Mouse (Mus musculus): Measurements from ENCODE around the gene Adss. TPM values are rescaled to one million over a fixed set of nuclear protein-coding genes. Genes with fewer than 3 reads are reported as not detected.

Adss gene
- polyA plus RNA-seq, 1 experiment from 2014 or later: 128 TPM

DNA sequence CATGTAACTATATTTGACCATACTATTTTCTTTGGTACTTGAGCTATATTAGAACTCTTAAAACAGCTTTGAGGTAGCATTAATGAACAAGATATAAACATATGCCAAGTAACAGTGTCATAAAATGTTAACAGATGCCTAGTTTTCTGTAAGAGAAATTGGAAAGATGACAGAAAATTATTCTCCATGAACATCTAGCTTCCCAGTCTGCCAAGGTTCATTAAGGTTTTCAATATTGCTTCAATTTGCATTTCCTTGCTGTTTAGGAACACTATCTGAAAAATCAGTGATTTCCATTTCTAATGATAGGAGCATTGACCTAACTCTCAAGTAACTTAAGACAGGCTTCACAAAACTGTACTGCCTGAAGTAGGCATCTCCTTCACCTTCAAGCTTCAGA lies 27.4 kb downstream of the Adss start:
- DNase-seq (ENCODE audit: low read depth, low spot score): no peak
- TF ChIP-seq CTCF (IDR thresholded peaks at IDR 0.05): no peak
- ChIA-PET POLR2A (interaction anchor here (0.6 kb wide), 1 partner anchor 1172 kb away, joined by 3 read pairs; no protein-coding TSS in a partner anchor), CTCF (interaction anchor here (1.1 to 1.8 kb wide), 2 partner anchors 11 to 15 kb away, joined by 3 to 6 read pairs; no protein-coding TSS in a partner anchor)
- H3K27me3 ChIP-seq: no peaks in the 10 kb centered on the region
- in situ Hi-C loops (cut with MboI; ENCODE audit: low pct_unique_long_range_greater_than_20kb): no loop called here
- ATAC-seq: no peak

DNA sequence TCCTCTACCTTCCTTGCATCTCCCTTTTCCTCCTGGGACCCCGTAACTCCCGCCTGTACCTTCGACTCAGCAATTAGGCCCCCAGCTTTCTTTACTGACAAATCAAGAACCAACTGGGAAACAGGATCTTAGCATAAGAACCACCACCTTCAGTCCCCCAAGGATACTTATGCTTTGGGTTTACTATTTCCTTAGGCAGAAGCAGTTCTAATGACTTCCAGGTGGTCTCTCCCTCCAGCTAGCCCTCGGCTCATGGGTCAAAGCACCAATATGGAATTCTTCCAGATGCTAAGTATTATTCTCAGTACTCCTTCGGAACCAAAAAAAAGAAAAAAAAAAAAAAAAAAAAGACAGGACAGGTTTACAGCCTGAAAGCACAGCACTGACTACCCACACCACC lies 39.1 kb downstream of the Adss start:
- in situ Hi-C loops (cut with MboI; ENCODE audit: low pct_unique_long_range_greater_than_20kb): no loop called here
- ChIA-PET POLR2A (interaction anchor here (0.8 kb wide), 1 partner anchor 15 kb away, joined by 3 read pairs; no protein-coding TSS in a partner anchor), CTCF (interaction anchor here (1.7 to 1.9 kb wide), 2 partner anchors 15 to 18 kb away, joined by 4 to 6 read pairs; no protein-coding TSS in a partner anchor)

DNA sequence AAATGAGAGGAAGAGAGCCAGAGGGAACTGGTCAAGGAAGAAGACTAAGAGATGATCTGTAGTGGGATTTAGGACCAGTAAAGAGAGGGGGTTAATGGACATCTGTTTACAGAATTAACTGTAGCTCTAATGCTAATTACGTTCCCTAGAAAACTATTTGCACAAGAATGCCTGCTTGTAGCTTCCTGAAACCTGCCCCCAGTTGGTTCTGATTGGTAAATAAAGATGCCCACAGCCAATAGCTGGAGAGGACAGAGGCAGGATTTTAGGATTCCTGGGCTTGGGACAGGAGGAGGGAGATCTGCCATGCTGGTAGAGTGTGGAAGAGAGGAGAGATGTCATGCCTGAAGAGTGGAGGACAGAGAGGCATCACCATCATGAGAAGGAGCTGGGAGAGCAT lies 42.8 kb downstream of the Adss start:
- CTCF ChIA-PET: interaction anchor here (1.4 kb wide), 1 partner anchor 16 kb away, joined by 6 read pairs; no protein-coding TSS in a partner anchor
- no peaks in the 10 kb centered on the region for H3K27me3 ChIP-seq
- in situ Hi-C loops (cut with MboI; ENCODE audit: low pct_unique_long_range_greater_than_20kb): no loop called here
- POLR2A ChIA-PET: no interaction called here
- no peak for DNase-seq (ENCODE audit: low read depth, low spot score)
- TF ChIP-seq CTCF (IDR thresholded peaks at IDR 0.05): no peak
- ATAC-seq: no peak

More for the DNA sequence above, 39.1 kb downstream of the Adss start:
- TF ChIP-seq CTCF (IDR thresholded peaks at IDR 0.05): no peak
- ATAC-seq (no peak), DNase-seq (ENCODE audit: low read depth, low spot score) (no peak)
- no peaks in the 10 kb centered on the region for H3K27me3 ChIP-seq

DNA sequence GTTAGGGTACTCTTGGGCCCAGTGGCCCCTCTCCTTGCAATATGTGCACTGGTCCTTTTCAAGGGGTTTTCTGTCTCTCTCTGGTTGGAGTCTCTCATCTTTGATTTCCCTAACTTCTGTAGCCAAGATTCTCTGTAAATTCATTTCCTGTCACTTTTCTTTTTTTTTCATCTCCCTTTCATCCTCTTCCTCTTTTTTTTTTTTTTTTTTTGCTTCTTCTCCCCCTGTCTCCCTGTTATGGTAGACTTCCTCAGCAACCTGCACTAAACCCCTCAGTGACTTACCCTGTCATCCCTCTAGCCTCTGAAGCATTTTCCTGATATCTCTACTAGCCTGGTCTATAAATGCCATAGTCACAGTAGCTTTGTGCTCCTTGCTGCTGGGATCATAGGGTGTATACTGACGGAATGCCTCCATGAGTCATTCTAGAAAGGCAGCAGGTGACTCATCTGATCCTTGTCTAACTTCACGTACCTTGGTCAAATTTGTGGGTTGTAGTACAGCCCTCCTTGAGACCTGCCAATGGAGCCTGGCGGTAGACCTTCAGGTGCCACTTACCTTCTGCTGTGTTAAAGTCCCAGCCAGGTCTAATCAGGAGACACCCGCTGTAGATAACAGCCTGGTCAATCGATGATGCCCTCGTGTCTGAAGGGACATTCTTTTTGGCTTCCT lies 48.3 kb downstream of the Adss start:
- POLR2A ChIA-PET: no interaction called here
- no peak for TF ChIP-seq CTCF (IDR thresholded peaks at IDR 0.05)
- ATAC-seq (no peak), DNase-seq (ENCODE audit: low read depth, low spot score) (no peak)
- no peaks in the 10 kb centered on the region for H3K27me3 ChIP-seq
- in situ Hi-C loops (cut with MboI; ENCODE audit: low pct_unique_long_range_greater_than_20kb): no loop called here
- CTCF ChIA-PET: no interaction called here

DNA sequence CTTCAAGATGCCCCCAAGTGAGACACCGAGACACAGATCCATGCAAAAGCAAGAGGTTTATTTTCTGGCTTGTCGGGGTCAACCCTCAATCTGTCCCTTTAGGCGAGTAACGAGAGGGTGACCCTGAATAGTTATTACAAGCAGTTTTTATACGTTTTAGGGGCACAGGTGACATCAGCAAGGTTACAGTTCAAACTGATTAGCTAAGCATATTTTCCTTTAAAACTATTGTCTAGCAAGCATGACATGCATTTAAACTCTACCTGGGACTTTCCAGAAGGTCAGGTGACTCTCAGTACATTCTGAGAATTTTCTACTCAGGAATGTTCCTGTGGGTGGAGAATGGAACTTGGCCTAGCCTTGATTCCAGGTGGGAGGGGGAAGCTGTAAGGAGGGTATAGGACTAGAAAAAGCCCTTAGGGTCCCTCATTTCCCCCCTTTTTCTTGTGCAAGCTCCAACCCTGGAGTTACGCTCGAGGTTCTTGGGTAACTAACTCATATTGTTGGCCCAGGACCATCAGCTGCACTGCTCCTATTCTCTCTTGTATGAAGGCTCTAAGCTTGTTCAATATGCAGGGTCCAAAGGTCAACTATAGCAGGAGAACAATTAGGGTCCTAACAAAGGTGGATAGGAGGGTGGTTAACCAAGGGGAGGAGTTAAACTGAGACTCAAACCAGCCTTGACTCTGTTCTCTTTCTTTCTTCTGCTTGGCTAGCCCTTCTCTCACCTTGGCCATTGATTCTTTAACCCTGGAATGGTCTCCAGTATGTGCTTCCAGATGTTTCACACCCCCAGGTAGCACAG lies 51.6 kb downstream of the Adss start:
- DNase-seq (ENCODE audit: low read depth, low spot score) (no peak), ATAC-seq (no peak)
- ChIA-PET CTCF (interaction anchor here (1.3 kb wide), 1 partner anchor 9 kb away, joined by 3 read pairs; no protein-coding TSS in a partner anchor), POLR2A (no interaction called here)
- in situ Hi-C loops (cut with MboI; ENCODE audit: low pct_unique_long_range_greater_than_20kb): no loop called here
- no peak for TF ChIP-seq CTCF (IDR thresholded peaks at IDR 0.05)
- no peaks in the 10 kb centered on the region for H3K27me3 ChIP-seq

DNA sequence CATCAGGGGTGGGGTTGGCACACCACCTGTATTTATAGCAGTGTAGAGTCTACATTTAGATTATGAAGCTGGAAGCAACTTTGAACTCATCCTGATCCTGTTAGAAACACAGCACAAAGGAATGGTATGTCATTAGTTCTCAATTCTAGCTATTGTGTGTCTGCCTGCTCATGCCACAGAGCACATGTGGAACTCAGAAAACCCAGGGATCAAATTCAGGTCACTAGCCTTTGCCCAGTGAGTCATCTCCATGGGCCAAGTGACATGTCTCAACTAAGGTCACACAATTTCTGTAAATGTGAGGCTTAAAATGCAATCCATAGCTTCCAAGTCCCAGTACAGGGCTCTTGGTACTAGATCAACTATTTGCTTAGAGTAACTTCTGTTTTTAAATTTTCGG lies 54.2 kb downstream of the Adss start:
- no peak for TF ChIP-seq CTCF (IDR thresholded peaks at IDR 0.05)
- POLR2A ChIA-PET: interaction anchor here (0.6 kb wide), 1 partner anchor 15 kb away, joined by 3 read pairs; no protein-coding TSS in a partner anchor
- H3K27me3 ChIP-seq: no peaks in the 10 kb centered on the region
- no peak for DNase-seq (ENCODE audit: low read depth, low spot score)
- in situ Hi-C loops (cut with MboI; ENCODE audit: low pct_unique_long_range_greater_than_20kb): no loop called here
- no peak for ATAC-seq
- CTCF ChIA-PET: interaction anchor here (1.0 to 2.0 kb wide), 2 partner anchors 15 to 40 kb away, joined by 3 to 6 read pairs; no protein-coding TSS in a partner anchor

DNA sequence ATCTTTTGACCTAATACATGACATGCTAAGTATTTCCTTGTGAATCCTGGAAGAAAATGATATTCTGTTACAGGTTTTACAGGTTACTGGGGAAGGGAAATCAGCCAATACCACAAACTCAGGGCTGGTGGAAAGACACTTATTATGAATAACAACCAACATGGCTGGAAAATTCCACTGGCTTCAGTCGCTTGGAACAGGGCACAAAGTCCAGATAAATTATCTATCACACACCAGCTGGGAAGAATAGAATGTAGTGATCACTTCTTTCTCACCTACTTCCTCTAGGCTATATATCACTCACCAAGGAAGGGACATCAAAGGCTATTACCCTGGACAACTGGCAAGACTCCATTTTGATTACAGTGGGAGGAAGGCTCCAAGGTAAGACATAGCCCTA lies 55.6 kb downstream of the Adss start:
- no peak for TF ChIP-seq CTCF (IDR thresholded peaks at IDR 0.05)
- POLR2A ChIA-PET: no interaction called here
- in situ Hi-C loops (cut with MboI; ENCODE audit: low pct_unique_long_range_greater_than_20kb): no loop called here
- no peak for ATAC-seq
- CTCF ChIA-PET: interaction anchor here (1.3 kb wide), 1 partner anchor 10 kb away, joined by 3 read pairs; no protein-coding TSS in a partner anchor
- H3K27me3 ChIP-seq: no peaks in the 10 kb centered on the region
- DNase-seq (ENCODE audit: low read depth, low spot score): no peak

DNA sequence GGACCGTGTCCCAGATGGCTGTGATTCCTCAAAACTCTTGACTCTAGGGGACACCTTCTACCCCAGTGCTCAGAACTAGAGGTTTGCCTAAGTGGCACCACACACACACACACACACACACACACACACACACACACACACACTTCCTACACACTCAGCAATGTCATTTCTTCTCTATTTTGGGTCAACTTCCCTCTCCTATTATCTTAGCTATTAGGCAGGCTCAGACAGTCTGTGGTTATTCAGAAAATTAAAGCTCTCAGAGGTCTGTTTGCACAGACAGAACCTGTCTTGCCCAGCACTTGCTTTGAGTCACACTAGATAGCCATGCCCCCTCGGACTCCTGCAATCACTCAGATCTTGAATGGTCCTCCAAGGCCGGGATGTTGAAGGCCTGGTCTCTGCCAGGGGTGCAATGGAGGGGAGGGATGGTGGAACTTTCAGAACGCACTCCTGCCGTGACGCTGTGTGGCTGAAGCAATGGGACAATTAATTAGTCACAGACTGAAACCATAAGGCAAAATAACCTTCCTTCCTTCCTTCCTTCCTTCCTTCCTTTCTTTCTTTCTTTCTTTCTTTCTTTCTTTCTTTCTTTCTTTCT lies 58.7 kb downstream of the Adss start:
- CTCF ChIA-PET: no interaction called here
- no peak for TF ChIP-seq CTCF (IDR thresholded peaks at IDR 0.05)
- POLR2A ChIA-PET: interaction anchor here (0.7 kb wide), 1 partner anchor 21 kb away, joined by 3 read pairs; no protein-coding TSS in a partner anchor
- in situ Hi-C loops (cut with MboI; ENCODE audit: low pct_unique_long_range_greater_than_20kb): no loop called here
- ATAC-seq: no peak
- no peak for DNase-seq (ENCODE audit: low read depth, low spot score)
- H3K27me3 ChIP-seq: no peaks in the 10 kb centered on the region

DNA sequence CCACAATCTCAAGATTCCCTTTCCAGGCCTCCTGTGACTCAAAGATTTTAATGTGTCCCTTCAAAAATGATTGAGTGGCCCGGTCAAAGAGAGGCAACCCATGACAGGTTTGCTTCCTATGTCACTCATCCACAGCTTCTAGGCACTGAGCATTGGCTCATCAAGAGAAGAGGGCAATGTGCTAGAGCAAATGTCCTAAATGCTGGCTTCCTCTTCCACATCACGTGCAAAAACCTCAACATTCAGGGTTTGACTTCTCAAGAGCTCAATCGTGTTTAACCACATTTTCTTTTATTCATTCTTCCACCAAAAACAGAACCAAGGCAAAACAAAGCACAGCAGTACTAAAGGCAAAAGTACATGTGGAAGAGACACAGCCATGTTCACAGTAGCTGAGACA lies 64.3 kb downstream of the Adss start:
- ATAC-seq (no peak), DNase-seq (ENCODE audit: low read depth, low spot score) (no peak)
- in situ Hi-C loops (cut with MboI; ENCODE audit: low pct_unique_long_range_greater_than_20kb): no loop called here
- no peaks in the 10 kb centered on the region for H3K27me3 ChIP-seq
- CTCF ChIA-PET: interaction anchor here (1.2 kb wide), 1 partner anchor 13 kb away, joined by 3 read pairs; no protein-coding TSS in a partner anchor
- TF ChIP-seq CTCF (IDR thresholded peaks at IDR 0.05): no peak
- POLR2A ChIA-PET: no interaction called here
